Mouse (Mus musculus) CH12.LX (cell line): ENCODE measurements at regions not wholly inside any gene's neighbourhood (a gene's known extent, or its start where the extent isn't known, plus 50 kb on each side); places are given as distances from the start of the nearest gene placed in this dataset.

Experiments
- BHLHE40 ChIP-seq: IDR thresholded peaks from 2 replicates; pipeline ENCODE4 v1.6.1; 2011; ENCODE audit warnings: mild to moderate bottlenecking, low read depth, low read length, improper control_type of control experiment
- CTCF ChIP-seq, 2 experiments: IDR thresholded peaks in 1 of 2; conservative IDR thresholded peaks in 1 of 2; 2 replicates each; pipeline ENCODE4 v1.5.1; 2011 to 2012; ENCODE audit warnings: low read depth in 2 of 2, low read length in 2 of 2, improper control_type of control experiment in 1 of 2, inconsistent platforms in 1 of 2, mild to moderate bottlenecking in 1 of 2, moderate library complexity in 1 of 2
- EP300 ChIP-seq: IDR thresholded peaks from 2 replicates; pipeline ENCODE4 v1.6.1; 2011; ENCODE audit warnings: low read length, improper control_type of control experiment
- JUN ChIP-seq: IDR thresholded peaks from 2 replicates; pipeline ENCODE4 v1.6.1; 2011; ENCODE audit warnings: low read depth, mild to moderate bottlenecking, low read length, improper control_type of control experiment, moderate library complexity; ENCODE audit not compliant: insufficient read depth
- MYC ChIP-seq: IDR thresholded peaks from 2 replicates; pipeline ENCODE4 v1.6.1; 2011; ENCODE audit warnings: low read depth, mild to moderate bottlenecking, improper control_type of control experiment, low read length
- NRF1 ChIP-seq: IDR thresholded peaks from 2 replicates; pipeline ENCODE4 v1.6.1; 2014; ENCODE audit warnings: low read depth, mild to moderate bottlenecking, inconsistent platforms, low read length, improper control_type of control experiment, moderate library complexity
- POLR2A ChIP-seq: IDR thresholded peaks from 2 replicates; pipeline ENCODE4 v1.6.1; 2011; ENCODE audit warnings: low read depth, mild to moderate bottlenecking, improper control_type of control experiment, low read length
- TBP ChIP-seq: conservative IDR thresholded peaks from 2 replicates; pipeline ENCODE4 v1.6.1; 2011; ENCODE audit warnings: low read depth, low read length, improper control_type of control experiment
- TCF12 ChIP-seq: IDR thresholded peaks from 2 replicates; pipeline ENCODE4 v1.6.1; 2014; ENCODE audit warnings: low read depth, mild to moderate bottlenecking, inconsistent platforms, low read length, improper control_type of control experiment
- UBTF ChIP-seq: IDR thresholded peaks from 2 replicates; pipeline ENCODE4 v1.6.1; 2012; ENCODE audit warnings: low read depth, mild to moderate bottlenecking, inconsistent platforms, low read length, improper control_type of control experiment, moderate library complexity
- USF1 ChIP-seq: IDR thresholded peaks from 2 replicates; pipeline ENCODE4 v1.6.1; 2014; ENCODE audit warnings: low read depth, mild to moderate bottlenecking, inconsistent platforms, low read length, improper control_type of control experiment
- USF2 ChIP-seq: conservative IDR thresholded peaks from 2 replicates; pipeline ENCODE4 v1.6.1; 2011; ENCODE audit warnings: low read depth, low read length, improper control_type of control experiment
- ZKSCAN1 ChIP-seq: IDR thresholded peaks from 2 replicates; pipeline ENCODE4 v1.6.1; 2012; ENCODE audit warnings: low read depth, inconsistent platforms, low read length, improper control_type of control experiment, borderline replicate concordance
- ZNF384 ChIP-seq: IDR thresholded peaks from 2 replicates; pipeline ENCODE4 v1.6.1; 2012; ENCODE audit warnings: low read depth, low read length, improper control_type of control experiment, inconsistent platforms

DNA sequence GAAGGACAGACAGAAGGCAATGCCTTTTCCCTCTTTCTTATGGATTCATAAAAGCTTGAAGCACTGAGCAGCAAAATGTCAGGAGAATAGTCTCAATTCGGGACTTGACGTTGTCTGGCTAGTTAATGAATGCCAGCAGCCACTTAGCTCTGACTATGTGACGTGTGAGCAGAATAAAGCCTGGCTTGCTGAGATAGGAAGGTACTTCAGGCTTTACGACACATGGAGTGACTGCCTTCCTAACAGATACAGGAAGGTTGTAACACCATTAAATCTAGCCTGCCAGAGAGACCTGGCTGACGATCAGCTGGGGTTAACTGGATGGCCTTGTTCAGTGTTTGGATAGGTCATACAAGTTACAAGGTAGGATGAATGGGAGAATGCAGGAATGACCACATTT, 111.7 kb downstream of the 4933412E24Rik start:
- TF ChIP-seq NRF1 (no peak), UBTF (no peak), MYC (no peak), POLR2A (no peak), CTCF (conservative IDR thresholded peaks at IDR 0.05 in 1 of 2, IDR thresholded peaks at IDR 0.05 in 1 of 2; ENCODE audit: low read depth in 2 of 2, low read length in 2 of 2) (no peak), ZKSCAN1 (no peak), USF2 (no peak), BHLHE40 (no peak), EP300 (no peak), TCF12 (no peak), USF1 (no peak), ZNF384 (no peak), TBP (no peak), JUN (no peak)
